Mouse (Mus musculus) megakaryocyte-erythroid progenitor cell, adult 5-6 weeks (primary cell): Measurements from ENCODE around the gene Chchd5. TPM values are rescaled to one million over a fixed set of nuclear protein-coding genes. Genes with fewer than 3 reads are reported as not detected.

Experiments used
- total RNA-seq, 2 experiments: library from RNA; stranded (forward) in 1 of 2; stranded (reverse) in 1 of 2; fragments of 200-1000, 215-1000 nt in 1 of 2; fragments of >200 nt in 1 of 2; fragmentation: Nextera tagmentation in 1 of 2; gene quantifications; 2 replicates each; pipeline ENCODE4 v1.2.3; 2014 to 2017

Chchd5 gene
- total RNA-seq, 2 experiments from 2014 or later, result 6.8 to 16.5 TPM

Other genes with a start within 250 kb of the Chchd5 start
- 9.4 and 27.9 TPM in 2 replicates for gene Zc3h8, start 185.6 kb upstream of the Chchd5 start, total RNA-seq (2014; fragmentation: Nextera tagmentation)
- gene Zc3h8, start 185.6 kb upstream of the Chchd5 start, total RNA-seq (2017), result 16.2 TPM in 2 replicates
- gene Zc3h6, start 162.3 kb upstream of the Chchd5 start, total RNA-seq (2014; fragmentation: Nextera tagmentation), result 5.5 and 8.7 TPM in 2 replicates
- 3.3 and 6.2 TPM in 2 replicates for gene Zc3h6, start 162.3 kb upstream of the Chchd5 start, total RNA-seq (2017)
- 7.5 and 7.6 TPM in 2 replicates for gene Gm10762, start 162.0 kb upstream of the Chchd5 start, total RNA-seq (2014; fragmentation: Nextera tagmentation)
- gene Gm10762, start 162.0 kb upstream of the Chchd5 start, total RNA-seq (2017), result 1.2 and 11.3 TPM in 2 replicates
- gene Vinac1, start 81.5 kb upstream of the Chchd5 start, total RNA-seq (2014; fragmentation: Nextera tagmentation), result not detected in 2 replicates
- not detected in 2 replicates for gene Vinac1, start 81.5 kb upstream of the Chchd5 start, total RNA-seq (2017)
- gene Ttl, start 63.8 kb upstream of the Chchd5 start, total RNA-seq (2014; fragmentation: Nextera tagmentation), result 1.0 and 3.4 TPM in 2 replicates
- 3.8 and 5.8 TPM in 2 replicates for gene Ttl, start 63.8 kb upstream of the Chchd5 start, total RNA-seq (2017)
- gene Polr1b, start 28.7 kb upstream of the Chchd5 start, total RNA-seq (2014; fragmentation: Nextera tagmentation), result 68.1 and 87.8 TPM in 2 replicates
- 49.4 and 79.1 TPM in 2 replicates for gene Polr1b, start 28.7 kb upstream of the Chchd5 start, total RNA-seq (2017)
- 105 and 115 TPM in 2 replicates for gene Slc20a1, start 69.1 kb downstream of the Chchd5 start, total RNA-seq (2014; fragmentation: Nextera tagmentation)
- gene Slc20a1, start 69.1 kb downstream of the Chchd5 start, total RNA-seq (2017), result 180 and 206 TPM in 2 replicates
- 39.1 and 54.2 TPM in 2 replicates for gene Ckap2l, start 167.5 kb downstream of the Chchd5 start, total RNA-seq (2014; fragmentation: Nextera tagmentation)
- gene Ckap2l, start 167.5 kb downstream of the Chchd5 start, total RNA-seq (2017), result 45.8 and 64.8 TPM in 2 replicates
- gene Il1a, start 180.3 kb downstream of the Chchd5 start, total RNA-seq (2014; fragmentation: Nextera tagmentation), result not detected in 2 replicates
- not detected in 2 replicates for gene Il1a, start 180.3 kb downstream of the Chchd5 start, total RNA-seq (2017)
- not detected in 2 replicates for gene Il1b, start 241.4 kb downstream of the Chchd5 start, total RNA-seq (2014; fragmentation: Nextera tagmentation)
- gene Il1b, start 241.4 kb downstream of the Chchd5 start, total RNA-seq (2017), result 0.56 and 4.3 TPM in 2 replicates